Mouse (Mus musculus) kidney, postnatal 10 days (tissue): ENCODE measurements at regions not wholly inside any gene's neighbourhood (a gene's known extent, or its start where the extent isn't known, plus 50 kb on each side); places are given as distances from the start of the nearest gene placed in this dataset.

Source experiments
- DNase-seq: peaks from one replicate; pipeline ENCODE4 v3.0.0; 2021; ENCODE audit warnings: mixed read lengths

DNA sequence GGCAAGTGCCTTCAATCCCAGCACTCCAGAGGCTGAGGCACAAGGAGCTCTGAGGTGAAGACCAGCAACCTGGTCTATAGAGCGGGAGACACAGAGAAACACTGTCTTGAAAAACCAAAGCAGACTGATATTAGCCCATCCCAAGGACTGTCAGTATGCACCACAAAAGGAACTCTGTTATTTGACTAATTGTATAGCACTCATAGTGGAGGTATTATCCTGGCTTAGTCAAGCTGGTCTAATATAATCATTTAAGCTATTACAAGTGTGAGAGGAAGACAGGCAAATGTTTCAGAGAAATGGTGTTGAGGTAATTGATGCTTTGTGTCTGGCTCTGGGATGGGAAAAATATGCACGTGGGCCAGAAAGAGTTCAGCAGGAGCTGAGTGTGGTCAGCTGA lies 121.3 kb upstream of the Vegfc start:
- no peak for DNase-seq

GRCm38 (mm10) chr8:53958548-53958947 lies 118.9 kb upstream of the Vegfc start:
- no peak for DNase-seq

- no peak for DNase-seq
These were observed 114.4 kb upstream of the Vegfc start for GRCm38 (mm10) chr8:53962993-53963392.

GRCm38 (mm10) chr8:53984296-53984695 lies 93.1 kb upstream of the Vegfc start:
- DNase-seq = no peak

DNA sequence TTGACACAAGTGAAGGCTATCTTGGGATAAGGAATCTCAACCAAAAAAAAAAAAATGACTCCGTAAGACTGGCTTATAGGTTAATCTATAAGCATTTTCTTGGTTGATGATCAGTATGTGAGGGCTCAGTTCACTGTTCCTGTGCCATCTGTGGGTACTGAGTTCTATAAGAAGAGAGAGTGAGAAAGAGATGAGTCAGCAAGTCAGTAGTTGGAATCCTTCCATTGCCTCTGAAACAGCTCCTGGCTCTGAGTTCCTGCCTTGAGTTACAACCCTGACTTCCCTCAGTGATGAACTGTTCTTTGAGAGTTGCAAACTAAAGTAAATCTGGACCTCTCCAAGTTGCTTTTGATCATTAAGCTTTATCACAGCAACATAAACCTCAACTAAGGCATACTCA lies 91.7 kb upstream of the Vegfc start:
- no peak for DNase-seq

DNA sequence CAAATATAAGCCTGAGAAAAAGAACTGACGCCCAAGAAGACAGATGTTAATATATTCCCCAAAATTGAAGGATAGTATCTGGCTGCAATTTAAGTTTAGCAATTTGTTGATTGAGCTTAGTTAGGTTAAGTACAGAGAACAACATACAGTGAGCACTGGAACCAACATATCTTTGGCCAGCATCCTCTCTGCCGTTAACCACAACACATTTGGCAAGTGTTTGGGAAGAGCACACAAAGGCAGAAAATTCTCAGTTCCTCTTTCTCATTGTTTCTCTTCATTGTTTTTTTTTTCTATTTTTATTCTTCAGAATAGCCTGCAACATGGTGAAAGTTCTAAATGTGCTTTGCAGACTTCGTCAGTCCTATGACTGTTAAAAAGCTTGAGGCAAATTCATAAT lies 83.2 kb upstream of the Vegfc start:
- no peak for DNase-seq

- peak; percentile 8 for DNase-seq
These were observed 79.9 kb upstream of the Vegfc start for GRCm38 (mm10) chr8:53997461-53997860.

- DNase-seq = no peak
These were observed 74.5 kb upstream of the Vegfc start for GRCm38 (mm10) chr8:54002948-54003347.

DNA sequence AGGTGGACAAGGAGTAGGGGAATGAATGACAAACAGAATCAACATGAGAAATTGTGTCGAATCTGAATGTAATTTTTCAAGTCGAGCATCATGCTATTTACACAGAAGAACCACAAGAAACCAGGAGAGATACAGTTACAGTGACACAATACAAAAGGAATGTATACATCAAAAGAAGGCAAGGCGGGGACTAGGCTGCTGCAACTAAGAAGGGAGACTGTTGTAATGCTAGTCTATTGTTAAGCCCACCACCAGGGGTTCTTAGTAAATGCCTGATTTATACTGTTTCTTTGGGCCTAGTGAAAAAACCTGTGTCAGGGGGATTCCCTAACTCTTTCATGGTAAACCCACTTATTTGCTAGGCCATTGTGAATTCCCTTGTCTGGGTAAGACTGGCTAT lies 63.3 kb upstream of the Vegfc start:
- DNase-seq = no peak

DNA sequence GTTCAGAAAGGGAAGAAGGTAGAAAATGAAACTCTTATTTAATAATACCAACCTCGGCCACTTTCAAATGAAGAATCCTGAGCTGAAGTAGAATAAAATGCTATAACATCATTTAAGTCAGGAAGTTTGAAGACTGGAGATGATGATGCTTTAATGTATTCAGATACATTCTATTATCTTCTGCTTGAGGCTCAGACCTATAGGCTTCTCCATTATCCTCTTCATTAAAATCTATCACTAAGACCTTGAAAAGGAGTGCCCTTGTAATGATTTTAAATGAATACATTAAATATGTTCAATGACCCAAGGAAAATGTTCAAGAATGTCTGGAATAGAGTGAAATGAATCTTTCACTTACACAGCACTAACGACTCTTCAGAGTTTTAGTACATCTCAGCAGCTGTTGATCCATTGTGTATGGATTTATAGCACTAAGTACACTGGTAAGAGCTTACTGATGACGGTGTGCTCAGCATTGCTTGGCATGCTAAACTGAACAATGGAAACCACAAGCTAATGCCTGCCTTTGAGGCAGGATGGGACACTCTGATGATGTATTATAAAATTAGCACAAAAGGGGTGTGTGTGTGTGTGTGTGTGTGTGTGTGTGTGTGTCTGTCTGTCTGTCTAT lies 58.8 kb upstream of the Vegfc start:
- DNase-seq = no peak
